In the genomic region with DNA sequence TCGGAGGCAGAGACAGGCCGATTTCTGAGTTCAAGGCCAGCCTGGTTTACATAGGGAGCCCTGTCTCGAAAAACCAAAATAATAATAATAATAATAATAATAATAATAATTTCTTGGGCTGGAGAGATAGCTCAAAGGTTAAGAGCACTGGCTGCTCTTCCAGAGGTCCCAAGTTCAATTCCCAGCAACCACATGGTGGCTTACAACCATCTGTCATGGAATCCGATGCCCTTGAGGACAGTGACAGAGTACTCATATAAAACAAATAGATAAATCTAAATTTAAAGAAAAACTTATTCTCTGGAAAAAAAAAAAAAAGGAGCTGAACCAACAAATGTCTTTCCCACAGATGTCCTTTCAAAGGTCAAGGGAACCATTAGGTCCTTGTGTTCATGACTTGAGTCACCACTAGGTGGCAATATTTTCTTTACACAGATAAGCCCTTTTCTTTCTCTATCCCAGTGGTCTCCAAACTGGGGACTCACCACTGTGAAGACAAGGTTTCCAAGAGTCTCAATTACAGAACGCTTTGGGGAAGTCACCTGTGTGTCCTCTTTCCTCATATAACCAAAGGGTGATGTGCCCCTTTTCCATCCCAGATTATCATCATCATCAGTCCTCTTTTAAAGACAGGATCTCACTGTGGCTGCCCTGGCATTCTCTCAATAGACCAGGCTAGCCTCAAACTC, we compare ENCODE assay signal across 9 mouse cellular contexts.
DNase-seq lines count a peak whose midpoint lies in the region; ATAC-seq and TF ChIP-seq lines count a peak whose summit lies in the region.
"Had no signal": no experiment of that assay in that cellular context is flagged by ENCODE, and none has a peak within 500 bp of the region (broad histone marks: within the 10 kb centered on the region; RNA-seq: fewer than 3 reads in every experiment).

No protein-coding gene starts in this region.

- 68% methylated on average over 5 of the region's 5 CpGs for WGBS in hindbrain, embryonic 14.5 days

- H3K9ac ChIP-seq in hindbrain, embryonic 14.5 days: no peak overlapping the region

- no peak overlapping the region for H3K4me3 ChIP-seq in G1E (ENCODE audit: low read depth, low read length)
- no peak overlapping the region for H3K4me3 ChIP-seq in hindbrain, embryonic 14.5 days (replicated peaks; ENCODE audit: low read length)
- H3K4me3 ChIP-seq: myocyte had no signal

- TF ChIP-seq CTCF in G1E (IDR thresholded peaks at IDR 0.05; ENCODE audit: low read depth, low read length): peak; percentile 35; the same call in 1 of the 2 replicates

- no peak overlapping the region for H3K27ac ChIP-seq in hindbrain, embryonic 14.5 days

- ATAC-seq in G1E (ENCODE audit: extremely low read depth, insufficient number of reproducible peaks, low FRiP score, poor library complexity, severe bottlenecking): 0 out of 2 replicates have a peak, but pooled peaks have one; percentile 15
- ATAC-seq in hindbrain, embryonic 14.5 days (ENCODE audit: low FRiP score): 0 out of 2 replicates have a peak, but pooled peaks have one; percentile 69
- peak; percentile 54; the same call in 1 of the 2 replicates for ATAC-seq in megakaryocyte, adult 5-6 weeks (ENCODE audit: poor library complexity, severe bottlenecking)

- no peaks in the 10 kb centered on the region for H3K36me3 ChIP-seq in G1E (replicated peaks)
- no peaks in the 10 kb centered on the region for H3K36me3 ChIP-seq in hindbrain, embryonic 14.5 days (replicated peaks; ENCODE audit: control insufficient read depth, insufficient read depth)

- no peak overlapping the region for H3K4me2 ChIP-seq in hindbrain, embryonic 14.5 days (replicated peaks)

- H3K27me3 ChIP-seq in G1E (ENCODE audit: insufficient read depth, low read length): peaks cover 7% of the 10 kb centered on the region; the same call in 1 of the 2 replicates
- H3K27me3 ChIP-seq in hindbrain, embryonic 14.5 days (ENCODE audit: control insufficient read depth, insufficient read depth, low read length): no peaks in the 10 kb centered on the region

- DNase-seq in layer of hippocampus, adult 9-10 months (ENCODE audit: low spot score): peak; percentile 32
- DNase-seq in layer of hippocampus, postnatal 36 days: no peak
- peak; percentile 21 for DNase-seq in G1E (ENCODE audit: low spot score)
- peak; percentile 45 to 55 for DNase-seq in cerebellum, postnatal 14 days
- peak; percentile 76 for DNase-seq in hindbrain, embryonic 14.5 days (ENCODE audit: low spot score)
- no peak for DNase-seq in frontal cortex, postnatal 14 days (ENCODE audit: low spot score in 2 of 2)
- no peak for DNase-seq in adrenal gland, adult 8-10 months

- H3K9me3 ChIP-seq in G1E (replicated peaks): no peaks in the 10 kb centered on the region
- no peaks in the 10 kb centered on the region for H3K9me3 ChIP-seq in hindbrain, embryonic 14.5 days (ENCODE audit: control insufficient read depth, low read length)

- H3K4me1 ChIP-seq in G1E (ENCODE audit: insufficient read depth, low read depth, low read length): peaks cover 20% of the 10 kb centered on the region
- H3K4me1 ChIP-seq in hindbrain, embryonic 14.5 days (replicated peaks; ENCODE audit: control insufficient read depth, insufficient read depth, low read length): no peaks in the 10 kb centered on the region

Comparison
In these comparisons a context has a peak if more than half of its experiments do, and no peak if none do; other contexts are left out.
1. DNase-seq: peak in layer of hippocampus, adult 9-10 months (single experiment), G1E (single experiment), cerebellum, postnatal 14 days (2 of 2) and hindbrain, embryonic 14.5 days (single experiment); none in layer of hippocampus, postnatal 36 days (0 of 2), frontal cortex, postnatal 14 days (0 of 2) and adrenal gland, adult 8-10 months (single experiment).
2. ATAC-seq: peak in every context shown above with its lines; median percentile 69 in hindbrain, embryonic 14.5 days; 54 in megakaryocyte, adult 5-6 weeks; 15 in G1E.